Mouse (Mus musculus) liver, embryonic 16.5 days (tissue): ENCODE measurements at regions not wholly inside any gene's neighbourhood (a gene's known extent, or its start where the extent isn't known, plus 50 kb on each side); places are given as distances from the start of the nearest gene placed in this dataset.

Experiments
- ATAC-seq: fragments of 200-750 bp; cut with Nextera tagmentation; 2 replicates; pipeline ENCODE4 v1.8.0; 2017; ENCODE audit warnings: low read depth, mild to moderate bottlenecking, moderate number of reproducible peaks, moderate library complexity
- H3K27ac ChIP-seq: fragments of 300-500 bp; sonication (generic); 2 replicates; pipeline ENCODE4 v1.5.1; 2014; ENCODE audit warnings: mild to moderate bottlenecking, low read length
- H3K27me3 ChIP-seq: fragments of 300-500 bp; sonication (generic); 2 replicates; pipeline ENCODE4 v1.6.1; 2014; ENCODE audit warnings: low read depth, low read length, mixed read lengths; ENCODE audit not compliant: control insufficient read depth, insufficient read depth
- H3K36me3 ChIP-seq: fragments of 300-500 bp; sonication (generic); 2 replicates; pipeline ENCODE4 v1.6.1; 2014; ENCODE audit warnings: mild to moderate bottlenecking; ENCODE audit not compliant: control insufficient read depth, insufficient read depth
- H3K4me1 ChIP-seq: fragments of 300-500 bp; sonication (generic); 2 replicates; pipeline ENCODE4 v1.6.1; 2014; ENCODE audit warnings: low read depth, low read length, mixed read lengths; ENCODE audit not compliant: control insufficient read depth
- H3K4me2 ChIP-seq: fragments of 300-500 bp; sonication (generic); 2 replicates; pipeline ENCODE4 v1.6.1; 2014; ENCODE audit warnings: low read depth, low read length, mixed read lengths
- H3K4me3 ChIP-seq: fragments of 300-500 bp; sonication (generic); 2 replicates; pipeline ENCODE4 v1.5.1; 2014; ENCODE audit warnings: low read depth, mild to moderate bottlenecking, low read length
- H3K9ac ChIP-seq: fragments of 300-500 bp; sonication (generic); 2 replicates; pipeline ENCODE4 v1.6.1; 2014; ENCODE audit warnings: low read depth, low read length
- H3K9me3 ChIP-seq: fragments of 300-500 bp; sonication (generic); replicated peaks from 2 replicates; pipeline ENCODE4 v1.6.1; 2016; ENCODE audit warnings: low read length; ENCODE audit not compliant: control insufficient read depth
- WGBS: fragments of 180-500 bp; shearing (Covaris S2); extraction: QIAGEN DNeasy Blood & Tissue Kit; methylation state at CpG from one replicate; pipeline ENCODE4 v1.1.7; 2014; ENCODE audit not compliant: insufficient replicate concordance; 5-methylcytosine and 5-hydroxymethylcytosine counted together

DNA sequence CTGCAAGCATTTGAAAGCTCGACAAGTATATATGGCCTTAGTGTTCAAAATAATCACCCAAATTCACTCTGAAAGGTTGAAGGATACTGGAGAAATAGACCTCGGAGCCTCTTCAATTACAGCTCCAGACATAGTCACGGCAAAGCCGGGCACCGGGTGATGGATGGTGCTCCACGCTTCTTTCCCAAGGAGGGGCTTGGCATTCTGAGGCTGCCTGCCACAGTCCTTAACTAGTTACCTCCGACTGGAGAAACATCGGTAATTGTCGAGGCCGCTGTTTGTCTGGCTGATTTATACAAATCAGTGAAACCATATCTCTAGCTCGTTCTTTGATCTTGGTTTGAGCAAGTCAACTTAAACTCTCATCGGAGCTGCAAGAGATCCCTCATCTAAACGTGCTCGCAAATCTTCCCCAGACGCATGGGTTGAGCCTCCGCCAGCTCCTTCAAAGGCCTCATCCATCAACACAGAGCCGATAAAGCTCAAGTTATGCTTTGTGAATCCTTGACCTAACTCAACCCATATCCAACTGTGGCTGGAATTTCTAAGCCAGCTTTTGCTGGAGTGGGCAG lies 145.4 kb upstream of the Stx16 start:
- no peak for ATAC-seq

DNA sequence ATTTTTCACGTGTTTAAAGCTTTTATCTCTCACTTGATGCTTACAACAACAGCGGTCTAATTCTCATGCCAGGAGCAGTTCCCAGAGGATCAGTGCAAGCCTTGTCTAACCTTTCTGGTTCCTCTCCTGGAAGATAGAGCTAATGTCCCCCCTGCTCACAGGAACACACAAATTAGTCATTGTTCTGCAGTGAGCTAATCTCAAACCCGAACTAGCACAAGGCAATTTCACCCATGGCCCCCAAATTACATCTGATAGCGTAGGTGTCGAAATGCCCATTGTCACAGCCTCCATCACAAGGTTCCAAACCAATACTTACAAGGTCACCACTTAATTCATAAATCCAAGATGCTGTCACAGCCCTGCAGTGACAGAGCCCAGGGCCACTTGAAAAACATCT lies 140.4 kb upstream of the Stx16 start:
- H3K9ac ChIP-seq, result no peak overlapping the region
- ATAC-seq, result no peak
- H3K4me3 ChIP-seq, result no peak overlapping the region
- 67% methylated on average over 5 of the region's 5 CpGs for WGBS
- no peaks in the 10 kb centered on the region for H3K27me3 ChIP-seq
- no peaks in the 10 kb centered on the region for H3K4me1 ChIP-seq
- H3K4me2 ChIP-seq, result no peak overlapping the region
- H3K9me3 ChIP-seq, result 0 out of 2 replicates have a peak, but pooled peaks cover 2% of the 10 kb centered on the region
- no peaks in the 10 kb centered on the region for H3K36me3 ChIP-seq
- no peak overlapping the region for H3K27ac ChIP-seq

More for the DNA sequence above, 145.4 kb upstream of the Stx16 start:
- Histone ChIP-seq H3K36me3 (no peaks in the 10 kb centered on the region), H3K9me3 (0 out of 2 replicates have a peak, but pooled peaks cover 2% of the 10 kb centered on the region), H3K9ac (no peak overlapping the region), H3K4me2 (no peak overlapping the region), H3K4me1 (no peaks in the 10 kb centered on the region), H3K4me3 (no peak overlapping the region), H3K27ac (no peak overlapping the region), H3K27me3 (no peaks in the 10 kb centered on the region)
- 74% methylated on average over 17 of the region's 17 CpGs for WGBS

DNA sequence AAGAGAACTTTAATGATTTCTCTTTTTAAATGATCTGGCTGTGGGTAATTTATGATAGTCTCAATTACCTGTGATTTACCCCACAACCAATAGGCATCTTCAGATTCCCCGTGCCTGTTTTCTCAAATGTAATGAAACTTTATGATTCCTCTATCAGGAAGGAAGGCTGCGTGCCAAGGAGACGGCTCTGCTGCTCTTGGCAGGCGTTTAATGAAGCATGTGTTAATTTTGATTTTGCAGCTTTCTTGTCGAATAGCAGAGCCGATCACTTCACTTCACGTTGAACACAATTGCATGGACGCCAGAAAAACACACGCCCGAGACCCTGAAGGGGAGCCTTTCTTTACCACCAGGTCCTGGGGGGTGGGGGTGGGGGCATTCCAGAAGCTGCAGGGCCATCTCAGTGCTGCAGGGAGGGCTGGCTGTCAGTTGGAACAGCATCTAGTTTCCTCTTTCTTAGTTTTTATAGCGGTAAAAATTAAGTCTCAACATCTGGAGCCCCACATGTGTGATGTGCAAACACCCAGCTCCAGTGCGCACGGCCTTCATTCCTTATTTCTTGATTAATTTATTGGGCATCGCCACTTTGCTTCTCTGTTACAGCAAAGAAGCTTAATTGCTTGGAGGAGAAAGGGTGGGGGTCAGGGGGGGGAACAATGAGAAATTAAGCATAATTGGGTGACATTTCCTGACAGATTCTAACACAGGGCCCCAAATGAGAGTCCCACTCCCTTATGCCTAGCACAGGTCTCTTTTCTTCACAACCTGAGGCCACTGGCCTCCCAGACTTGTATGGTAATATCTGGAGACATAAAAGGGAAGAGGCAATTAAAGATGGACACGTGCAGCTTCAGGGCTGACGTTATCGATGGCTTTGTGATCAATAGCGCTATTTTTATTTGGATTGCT lies 138.3 kb upstream of the Stx16 start:
- no peak overlapping the region for H3K4me2 ChIP-seq
- H3K4me1 ChIP-seq, result no peaks in the 10 kb centered on the region
- no peak for ATAC-seq
- no peaks in the 10 kb centered on the region for H3K27me3 ChIP-seq
- H3K27ac ChIP-seq, result no peak overlapping the region
- H3K4me3 ChIP-seq, result no peak overlapping the region
- no peak overlapping the region for H3K9ac ChIP-seq
- WGBS, result 67% methylated on average over 18 of the region's 18 CpGs
- H3K9me3 ChIP-seq, result 0 out of 2 replicates have a peak, but pooled peaks cover 2% of the 10 kb centered on the region
- H3K36me3 ChIP-seq, result no peaks in the 10 kb centered on the region

DNA sequence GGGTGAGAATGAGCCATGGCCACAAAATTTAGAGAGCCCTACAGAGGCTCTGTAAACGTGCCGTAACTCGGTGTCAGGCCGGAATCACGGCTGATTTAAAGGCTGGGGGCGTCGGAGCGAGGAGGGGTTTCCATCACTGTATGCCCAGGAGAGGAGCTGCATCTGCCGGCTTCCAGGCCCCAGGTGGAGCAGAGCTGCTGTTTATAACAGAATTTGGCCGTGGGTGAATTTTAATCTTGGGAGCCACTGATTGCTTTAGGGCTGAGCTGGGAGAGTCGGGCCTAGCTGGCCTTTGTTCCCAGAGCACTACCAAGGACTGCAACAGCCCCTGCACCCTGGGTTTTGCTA lies 137.7 kb upstream of the Stx16 start:
- WGBS, result 57% methylated on average over 11 of the region's 11 CpGs
- no peak overlapping the region for H3K4me2 ChIP-seq
- ATAC-seq, result no peak
- H3K27me3 ChIP-seq, result no peaks in the 10 kb centered on the region
- H3K4me1 ChIP-seq, result no peaks in the 10 kb centered on the region
- no peaks in the 10 kb centered on the region for H3K36me3 ChIP-seq
- H3K27ac ChIP-seq, result no peak overlapping the region
- H3K4me3 ChIP-seq, result no peak overlapping the region
- H3K9me3 ChIP-seq, result no peaks in the 10 kb centered on the region
- H3K9ac ChIP-seq, result no peak overlapping the region

DNA sequence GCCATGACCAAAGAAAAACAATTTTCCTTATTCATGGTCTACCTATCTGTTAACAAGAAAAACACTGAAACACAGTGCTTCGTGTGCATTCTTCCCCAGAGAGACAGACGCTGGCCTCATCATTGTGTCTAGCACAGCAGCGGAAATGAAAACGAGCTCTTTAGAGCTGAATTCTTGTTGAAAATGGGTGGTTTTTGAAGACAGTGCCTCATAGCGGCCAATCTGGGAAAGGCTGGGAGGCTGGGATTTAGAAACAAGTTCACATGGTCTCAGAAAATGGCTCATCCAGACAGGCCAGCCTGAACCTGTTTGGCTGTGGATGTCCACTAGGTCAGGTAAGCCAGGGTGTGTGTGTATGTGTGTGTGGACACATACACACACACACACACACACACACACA lies 130.7 kb upstream of the Stx16 start:
- H3K4me2 ChIP-seq, result no peak overlapping the region
- whole genome bisulfite sequencing, result 55% methylated on average over 5 of the region's 5 CpGs
- no peak overlapping the region for H3K9ac ChIP-seq
- H3K9me3 ChIP-seq, result no peaks in the 10 kb centered on the region
- no peak overlapping the region for H3K27ac ChIP-seq
- no peaks in the 10 kb centered on the region for H3K4me1 ChIP-seq
- H3K4me3 ChIP-seq, result no peak overlapping the region
- no peaks in the 10 kb centered on the region for H3K36me3 ChIP-seq
- no peaks in the 10 kb centered on the region for H3K27me3 ChIP-seq
- ATAC-seq, result no peak

DNA sequence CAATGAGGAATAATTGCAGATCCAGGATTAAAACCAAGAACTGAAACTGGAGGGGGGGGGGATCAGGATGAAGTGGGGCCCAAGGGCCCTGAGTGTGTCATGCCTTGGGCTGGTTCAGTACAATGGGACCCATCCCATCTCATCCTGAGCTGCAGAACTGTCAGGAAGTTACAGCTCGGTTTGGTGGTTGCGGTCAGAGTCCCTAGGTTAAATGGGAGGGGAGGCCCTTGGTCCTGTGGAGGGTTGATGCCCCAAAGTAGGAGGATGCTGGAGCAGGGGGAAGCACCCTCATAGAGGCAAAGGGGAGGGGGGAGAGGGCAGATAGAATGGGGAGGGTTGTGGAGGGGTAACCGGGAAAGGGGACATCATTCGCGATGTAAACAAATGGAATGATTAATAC lies 127.5 kb upstream of the Stx16 start:
- no peaks in the 10 kb centered on the region for H3K9me3 ChIP-seq
- H3K4me1 ChIP-seq, result no peaks in the 10 kb centered on the region
- no peak for ATAC-seq
- H3K36me3 ChIP-seq, result no peaks in the 10 kb centered on the region
- no peak overlapping the region for H3K4me2 ChIP-seq
- H3K27ac ChIP-seq, result no peak overlapping the region
- no peak overlapping the region for H3K4me3 ChIP-seq
- no peak overlapping the region for H3K9ac ChIP-seq
- 74% methylated on average over 5 of the region's 5 CpGs for WGBS
- no peaks in the 10 kb centered on the region for H3K27me3 ChIP-seq

DNA sequence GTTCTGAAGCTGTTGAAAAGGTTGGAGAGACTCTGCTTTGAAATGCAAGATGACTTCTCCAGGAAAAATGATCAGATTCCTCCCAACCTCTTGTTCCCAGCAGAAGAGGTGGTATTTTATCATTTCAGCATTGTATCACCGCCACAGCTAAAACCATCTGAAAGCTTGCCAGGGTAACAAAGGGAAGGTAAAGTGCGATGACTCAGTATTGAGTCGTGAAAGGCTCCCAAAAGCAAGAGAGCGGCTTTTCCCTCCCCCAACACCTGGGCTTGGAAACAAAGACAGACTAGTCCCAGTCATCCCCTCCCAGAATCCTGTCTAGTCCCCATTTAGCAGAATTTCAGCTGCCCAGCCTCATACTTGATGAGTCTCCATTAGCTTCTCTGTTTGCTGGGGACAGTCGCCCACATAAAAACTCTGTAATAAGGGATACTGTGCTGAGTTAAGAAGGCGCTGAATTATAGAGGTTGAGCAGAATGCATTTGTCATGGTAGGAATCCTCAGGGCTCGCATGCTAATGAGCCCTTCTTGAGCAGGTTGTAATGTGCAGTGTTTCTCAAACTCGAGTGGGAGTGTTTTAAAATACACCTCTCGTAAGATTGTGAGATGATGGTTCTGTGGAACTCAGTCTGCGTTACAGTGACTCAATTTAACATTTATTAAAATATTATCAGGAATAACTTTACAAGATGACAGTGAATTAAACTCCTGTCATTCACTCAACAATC lies 125.8 kb upstream of the Stx16 start:
- 33% methylated on average over 10 of the region's 10 CpGs for WGBS
- ATAC-seq, result no peak

DNA sequence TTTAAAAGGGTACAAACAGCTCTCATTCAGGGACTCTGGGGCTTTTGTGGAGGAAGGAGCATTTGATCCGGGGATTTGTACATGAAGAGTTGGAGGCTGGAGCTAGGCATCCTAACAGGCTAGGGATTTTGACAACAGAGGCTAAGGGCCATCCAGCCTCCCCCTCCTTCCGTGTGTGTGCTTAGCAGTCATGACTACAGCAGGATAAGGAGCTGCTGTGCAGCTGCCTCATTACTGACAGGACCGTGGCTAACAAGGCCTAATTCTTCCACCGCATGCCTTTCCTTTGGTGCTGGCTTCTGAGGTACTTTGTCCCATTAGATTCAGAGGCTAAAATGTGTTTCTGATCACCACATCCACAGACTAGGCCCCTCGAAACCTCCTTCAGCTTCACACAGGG lies 110.0 kb upstream of the Stx16 start:
- Histone ChIP-seq H3K4me1 (no peaks in the 10 kb centered on the region), H3K27me3 (no peaks in the 10 kb centered on the region), H3K9me3 (no peaks in the 10 kb centered on the region), H3K4me3 (no peak overlapping the region), H3K9ac (no peak overlapping the region), H3K4me2 (no peak overlapping the region), H3K36me3 (no peaks in the 10 kb centered on the region), H3K27ac (no peak overlapping the region)
- ATAC-seq, result no peak
- 60% methylated on average over 5 of the region's 5 CpGs for WGBS

More for the DNA sequence above, 125.8 kb upstream of the Stx16 start:
- H3K4me1 ChIP-seq, result no peaks in the 10 kb centered on the region
- H3K27me3 ChIP-seq, result no peaks in the 10 kb centered on the region
- no peak overlapping the region for H3K9ac ChIP-seq
- no peaks in the 10 kb centered on the region for H3K36me3 ChIP-seq
- no peaks in the 10 kb centered on the region for H3K9me3 ChIP-seq
- no peak overlapping the region for H3K4me2 ChIP-seq
- H3K27ac ChIP-seq, result no peak overlapping the region
- H3K4me3 ChIP-seq, result no peak overlapping the region

DNA sequence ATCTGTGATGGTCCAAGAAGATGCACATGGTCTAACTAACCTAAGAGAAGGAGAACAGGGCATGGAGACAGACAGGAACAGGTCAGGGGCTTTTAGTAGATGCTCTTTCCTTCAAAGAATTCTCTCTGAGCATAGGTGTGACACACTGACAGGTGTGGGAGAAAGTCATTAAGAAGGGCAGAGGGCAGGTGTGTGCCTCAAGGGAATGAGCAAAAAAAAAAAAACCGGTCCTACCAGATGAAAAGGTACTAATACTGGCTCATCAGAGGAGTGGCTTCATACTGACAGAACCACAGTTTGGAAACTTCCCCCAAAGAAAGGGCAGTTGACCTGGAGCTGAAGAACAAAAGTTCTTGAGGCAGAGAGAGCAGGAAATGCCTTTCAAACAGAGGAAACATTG lies 105.3 kb upstream of the Stx16 start:
- Histone ChIP-seq H3K36me3 (no peaks in the 10 kb centered on the region), H3K27ac (no peak overlapping the region), H3K9me3 (no peaks in the 10 kb centered on the region), H3K27me3 (no peaks in the 10 kb centered on the region), H3K4me2 (no peak overlapping the region), H3K4me1 (no peaks in the 10 kb centered on the region), H3K4me3 (no peak overlapping the region), H3K9ac (no peak overlapping the region)
- 39% methylated on average over 1 of the region's 1 CpGs for WGBS
- ATAC-seq, result no peak
